Mouse (Mus musculus) spleen, adult 2 months (tissue): ENCODE measurements at regions not wholly inside any gene's neighbourhood (a gene's known extent, or its start where the extent isn't known, plus 50 kb on each side); places are given as distances from the start of the nearest gene placed in this dataset.

Source experiments
- CTCF ChIP-seq: fragments of 200-500 bp; IDR thresholded peaks from 2 replicates; pipeline ENCODE4 v1.5.1; 2011; ENCODE audit warnings: mild to moderate bottlenecking, inconsistent platforms; ENCODE audit not compliant: insufficient read depth, insufficient read length, insufficient replicate concordance; ENCODE audit errors: extremely low read depth
- POLR2A ChIP-seq: fragments of 200-500 bp; IDR thresholded peaks from 2 replicates; pipeline ENCODE4 v1.6.1; 2011; ENCODE audit warnings: low read depth, low read length, inconsistent platforms

- TF ChIP-seq POLR2A: no peak
- no peak for TF ChIP-seq CTCF
Measured at GRCm38 (mm10) chr4:22130511-22130910, 199.4 kb downstream of the Faxc start.
